32 mouse cellular contexts compared by ENCODE assay signal in the genomic region with DNA sequence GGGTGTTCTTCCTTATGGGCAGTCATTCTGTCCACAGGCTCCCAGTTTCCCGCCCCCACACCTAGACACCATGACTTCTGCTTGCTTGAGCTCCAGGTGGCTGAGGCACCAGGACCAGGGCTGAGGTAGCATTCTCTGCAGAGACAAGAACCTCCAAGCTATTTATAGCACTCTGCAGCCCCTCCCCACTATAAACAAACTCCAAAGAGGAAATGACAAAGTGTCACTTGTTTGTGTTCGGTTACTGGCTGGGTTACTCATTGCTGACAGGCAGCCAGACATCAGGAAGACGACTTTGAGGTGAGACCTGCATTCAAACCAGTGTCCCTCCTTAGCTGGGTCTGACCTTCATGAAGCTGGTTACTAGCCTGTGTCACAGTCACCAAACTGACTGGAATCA. TPM values are rescaled to one million over a fixed set of nuclear protein-coding genes. Genes with fewer than 3 reads are reported as not detected.
DNase-seq lines count a peak whose midpoint lies in the region; ATAC-seq and TF ChIP-seq lines count a peak whose summit lies in the region.
"Had no signal": no experiment of that assay in that cellular context is flagged by ENCODE, and none has a peak within 500 bp of the region (broad histone marks: within the 10 kb centered on the region; RNA-seq: fewer than 3 reads in every experiment).

No protein-coding gene starts in this region.

- H3K4me1 ChIP-seq in intestine, embryonic 15.5 days (replicated peaks): peaks cover 3% of the 10 kb centered on the region; the same call in 1 of the 2 replicates
- peaks cover 4% of the 10 kb centered on the region; the same call in 1 of the 2 replicates for H3K4me1 ChIP-seq in intestine, embryonic 16.5 days (ENCODE audit: control insufficient read depth, insufficient read depth, low read length)
- peaks cover 39% of the 10 kb centered on the region for H3K4me1 ChIP-seq in thymus, adult 2 months (replicated peaks; ENCODE audit: control insufficient read depth, insufficient read depth, low read length)
- peaks cover 6% of the 10 kb centered on the region for H3K4me1 ChIP-seq in forebrain, embryonic 12.5 days
- H3K4me1 ChIP-seq: neural tube, embryonic 12.5 days had no signal

- H3K79me2 ChIP-seq in macrophage (ENCODE audit: inconsistent target): no peaks in the 10 kb centered on the region

- TF ChIP-seq POLR2A in thymus, adult 2 months (IDR thresholded peaks at IDR 0.05; ENCODE audit: control insufficient read depth, extremely low read depth, insufficient read depth, low read length, poor library complexity): no peak

- H3K27ac ChIP-seq in intestine, embryonic 15.5 days: no peak overlapping the region
- H3K27ac ChIP-seq in intestine, embryonic 16.5 days (ENCODE audit: low read length): no peak overlapping the region
- peak overlapping the region; percentile 26; the same call in 1 of the 2 replicates for H3K27ac ChIP-seq in thymus, adult 2 months (ENCODE audit: control insufficient read depth, insufficient read depth, low read length)
- H3K27ac ChIP-seq in macrophage: peak overlapping the region; percentile 10
- H3K27ac ChIP-seq in forebrain, embryonic 12.5 days: no peak overlapping the region
- H3K27ac ChIP-seq: heart, adult 2 months; heart, embryonic 13.5 days; left cerebral cortex, adult 2 months; liver, embryonic 12.5 days; midbrain, embryonic 12.5 days; neural tube, embryonic 12.5 days; stomach, postnatal 0 days had no signal

- ATAC-seq in intestine, embryonic 15.5 days: 0 out of 2 replicates have a peak, but pooled peaks have one; percentile 12
- no peak for ATAC-seq in intestine, embryonic 16.5 days
- no peak for ATAC-seq in forebrain, embryonic 12.5 days (ENCODE audit: low FRiP score)
- ATAC-seq: CD4-positive, CD25-positive, alpha-beta regulatory T cell, adult 4 months; forebrain, postnatal 0 days; hindbrain, embryonic 16.5 days; liver, embryonic 12.5 days; liver, postnatal 0 days had no signal

- H3K9ac ChIP-seq in intestine, embryonic 15.5 days: no peak overlapping the region
- no peak overlapping the region for H3K9ac ChIP-seq in intestine, embryonic 16.5 days (ENCODE audit: low read depth, low read length)
- H3K9ac ChIP-seq in forebrain, embryonic 12.5 days: no peak overlapping the region
- H3K9ac ChIP-seq: forebrain, postnatal 0 days; heart, embryonic 13.5 days; liver, embryonic 12.5 days; liver, postnatal 0 days; midbrain, embryonic 12.5 days; neural tube, embryonic 12.5 days had no signal

- intact Hi-C loops in left cerebral cortex, postnatal 36 days (cut with DNase I): no loop called here

- no peak for TF ChIP-seq CTCF in thymus, adult 2 months (IDR thresholded peaks at IDR 0.05; ENCODE audit: borderline replicate concordance, control insufficient read depth, extremely low read depth, insufficient read depth, low read length, poor library complexity)

- peak; percentile 16 for DNase-seq in thymus, adult 2 months
- no peak for DNase-seq in thymus, adult 18-20 months
- DNase-seq in yolk sac, embryonic 10.5 days (ENCODE audit: low spot score): peak; percentile 39
- DNase-seq in left cerebral cortex, postnatal 36 days (ENCODE audit: low spot score in 2 of 2): no peak
- DNase-seq: adrenal gland, postnatal 25 days; cerebellum, adult 18-20 months; cerebellum, postnatal 10 days; forebrain, postnatal 0 days; heart, adult 2 months; heart, postnatal 10 days; kidney, adult 9 months; kidney, postnatal 14 days; layer of hippocampus, adult 9-11 months; left cerebral cortex, postnatal 4 days; liver, postnatal 0 days; right cerebral cortex, adult 18-20 months had no signal

- H3K4me3 ChIP-seq in intestine, embryonic 15.5 days (replicated peaks): no peak overlapping the region
- H3K4me3 ChIP-seq in intestine, embryonic 16.5 days (ENCODE audit: low read length): no peak overlapping the region
- H3K4me3 ChIP-seq in thymus, adult 2 months (ENCODE audit: control insufficient read depth, insufficient read depth, low read length): no peak overlapping the region
- H3K4me3 ChIP-seq in macrophage (ENCODE audit: inconsistent target): no peak overlapping the region
- no peak overlapping the region for H3K4me3 ChIP-seq in forebrain, embryonic 12.5 days (replicated peaks)
- H3K4me3 ChIP-seq: erythroblast, embryonic 14.5 days; heart, adult 2 months; heart, embryonic 13.5 days; left cerebral cortex, adult 2 months; liver, embryonic 12.5 days; megakaryocyte, embryonic 14.5 days; midbrain, embryonic 12.5 days; myocyte; neural tube, embryonic 12.5 days had no signal

- H3K27me3 ChIP-seq in intestine, embryonic 15.5 days (replicated peaks): no peaks in the 10 kb centered on the region
- H3K27me3 ChIP-seq in intestine, embryonic 16.5 days (replicated peaks; ENCODE audit: control insufficient read depth, insufficient read depth, low read length): no peaks in the 10 kb centered on the region
- H3K27me3 ChIP-seq in thymus, adult 2 months (ENCODE audit: control insufficient read depth, insufficient read depth, low read length): no peaks in the 10 kb centered on the region
- no peaks in the 10 kb centered on the region; the same call in 1 of the 2 replicates for H3K27me3 ChIP-seq in forebrain, embryonic 12.5 days
- H3K27me3 ChIP-seq: liver, embryonic 12.5 days; midbrain, embryonic 12.5 days; neural tube, embryonic 12.5 days had no signal

- no peaks in the 10 kb centered on the region for H3K9me3 ChIP-seq in intestine, embryonic 15.5 days
- no peaks in the 10 kb centered on the region for H3K9me3 ChIP-seq in intestine, embryonic 16.5 days (ENCODE audit: control insufficient read depth, low read length)
- H3K9me3 ChIP-seq in forebrain, embryonic 12.5 days: no peaks in the 10 kb centered on the region
- H3K9me3 ChIP-seq: heart, embryonic 13.5 days; liver, embryonic 12.5 days; megakaryocyte, embryonic 14.5 days; midbrain, embryonic 12.5 days; neural tube, embryonic 12.5 days had no signal

- no peak overlapping the region for H3K4me2 ChIP-seq in intestine, embryonic 15.5 days (replicated peaks)
- H3K4me2 ChIP-seq in intestine, embryonic 16.5 days (ENCODE audit: low read depth, low read length): no peak overlapping the region
- H3K4me2 ChIP-seq in forebrain, embryonic 12.5 days: no peak overlapping the region
- H3K4me2 ChIP-seq: heart, embryonic 13.5 days; liver, embryonic 12.5 days; midbrain, embryonic 12.5 days; neural tube, embryonic 12.5 days had no signal

- H3K36me3 ChIP-seq in intestine, embryonic 15.5 days: no peaks in the 10 kb centered on the region
- H3K36me3 ChIP-seq in intestine, embryonic 16.5 days (ENCODE audit: control insufficient read depth, insufficient read depth, low read length): no peaks in the 10 kb centered on the region
- no peaks in the 10 kb centered on the region for H3K36me3 ChIP-seq in thymus, adult 2 months (ENCODE audit: control insufficient read depth, insufficient read depth, low read length)
- H3K36me3 ChIP-seq in macrophage (ENCODE audit: inconsistent target): no peaks in the 10 kb centered on the region
- H3K36me3 ChIP-seq in forebrain, embryonic 12.5 days (replicated peaks): peaks cover 9% of the 10 kb centered on the region; the same call in 1 of the 2 replicates
- H3K36me3 ChIP-seq: heart, embryonic 13.5 days; liver, embryonic 12.5 days had no signal

- 18% methylated on average over 3 of the region's 3 CpGs for whole genome bisulfite sequencing in intestine, embryonic 15.5 days
- WGBS in intestine, embryonic 16.5 days: 29% methylated on average over 3 of the region's 3 CpGs
- 35% methylated on average over 3 of the region's 3 CpGs for WGBS in thymus, adult 2 months
- 36% methylated on average over 3 of the region's 3 CpGs for WGBS in macrophage (ENCODE audit: missing documents)
- 80% methylated on average over 3 of the region's 3 CpGs for WGBS in forebrain, embryonic 12.5 days

RNA-seq across cellular contexts. Expression of gene Gabbr2, which starts 23.5 kb away (rescaled TPM):
- 0.15 and 0.19 TPM in 2 replicates for polyA plus RNA-seq in intestine, embryonic 15.5 days (2015; fragmentation: Nextera tagmentation; extraction: Ambion mirVana)
- polyA plus RNA-seq in intestine, embryonic 16.5 days (2015; fragmentation: Nextera tagmentation; extraction: Ambion mirVana): 0.07 and 0.17 TPM in 2 replicates
- 0.19 and 0.20 TPM in 2 replicates for polyA plus RNA-seq in thymus, adult 2 months (2012; rRNA removed)
- under 1 TPM in 5 of 26 experiments, not detected in 21; 0.08 to 0.98 (median 0.20) TPM for total RNA-seq in macrophage (2018; cell fraction: chromatin; rRNA removed)
- under 1 TPM in 13 of 26 experiments, not detected in 13; 0.09 to 0.26 (median 0.10) TPM for total RNA-seq in macrophage (2018; cell fraction: cytosol; rRNA removed)
- under 1 TPM in 8 of 26 experiments, not detected in 18; 0.16 to 0.45 (median 0.21) TPM for total RNA-seq in macrophage (2018; cell fraction: nucleus; rRNA removed)
- polyA plus RNA-seq in macrophage (2018): 0.07 to 0.31 TPM (median 0.10 TPM) in 3 replicates
- 0.51 and 0.53 TPM in 2 replicates for polyA plus RNA-seq in forebrain, embryonic 12.5 days (2016; fragmentation: Nextera tagmentation; extraction: Ambion mirVana)
- 100 to 1,000 TPM; 253 to 276 TPM for total RNA-seq in left cerebral cortex, postnatal 36 days (2021)
- polyA plus RNA-seq: erythroblast, embryonic 14.5 days; myocyte; spleen, adult 2 months had no signal

RNA-seq across cellular contexts. Expression of gene Anks6, which starts 42.1 kb away (rescaled TPM):
- 2.9 TPM in 2 replicates for polyA plus RNA-seq in intestine, embryonic 15.5 days (2015; fragmentation: Nextera tagmentation; extraction: Ambion mirVana)
- polyA plus RNA-seq in intestine, embryonic 16.5 days (2015; fragmentation: Nextera tagmentation; extraction: Ambion mirVana): 1.1 and 1.4 TPM in 2 replicates
- 2.0 and 2.5 TPM in 2 replicates for polyA plus RNA-seq in thymus, adult 2 months (2012; rRNA removed)
- 10 to 100 TPM in 8 of 26 experiments, 1 to 10 TPM in 16, under 1 TPM in 2; 0.36 to 23.6 (median 6.5) TPM for total RNA-seq in macrophage (2018; cell fraction: chromatin; rRNA removed)
- total RNA-seq in macrophage (2018; cell fraction: cytosol; rRNA removed): 1 to 10 TPM in 25 of 26 experiments, under 1 TPM in 1; 0.96 to 4.8 (median 2.2) TPM
- total RNA-seq in macrophage (2018; cell fraction: nucleus; rRNA removed): 10 to 100 TPM in 1 of 26 experiments, 1 to 10 TPM in 20, under 1 TPM in 5; 0.44 to 10.4 (median 2.2) TPM
- polyA plus RNA-seq in macrophage (2018): 1.4 to 3.3 TPM (median 2.7 TPM) in 3 replicates
- 5.6 and 6.1 TPM in 2 replicates for polyA plus RNA-seq in forebrain, embryonic 12.5 days (2016; fragmentation: Nextera tagmentation; extraction: Ambion mirVana)
- 10 to 100 TPM; 14.7 to 21.2 TPM for total RNA-seq in left cerebral cortex, postnatal 36 days (2021)
- polyA plus RNA-seq: CD4-positive, CD25-positive, alpha-beta regulatory T cell, adult 4 months; erythroblast, embryonic 14.5 days had no signal

Comparison
In these comparisons a context has a peak if more than half of its experiments do, and no peak if none do; other contexts are left out.
1. DNase-seq: peak in thymus, adult 2 months (single experiment) and yolk sac, embryonic 10.5 days (single experiment); none in thymus, adult 18-20 months (0 of 2) and left cerebral cortex, postnatal 36 days (0 of 2).
2. H3K27ac ChIP-seq: peak in thymus, adult 2 months (single experiment) and macrophage (single experiment); none in intestine, embryonic 15.5 days (single experiment), intestine, embryonic 16.5 days (single experiment) and forebrain, embryonic 12.5 days (single experiment).